Mouse (Mus musculus) liver, adult 2 months (tissue): ENCODE results near the gene Tcp11l2.

Experiments
- CTCF ChIP-seq: fragments of 200-500 bp; IDR thresholded peaks from 2 replicates; pipeline ENCODE4 v1.5.1; 2011; ENCODE audit warnings: low read depth, low read length, control low read depth
- POLR2A ChIP-seq: fragments of 200-500 bp; IDR thresholded peaks from 2 replicates; pipeline ENCODE4 v1.6.1; 2011; ENCODE audit warnings: low read length, control low read depth; ENCODE audit not compliant: insufficient read depth; ENCODE audit errors: extremely low read depth

DNA sequence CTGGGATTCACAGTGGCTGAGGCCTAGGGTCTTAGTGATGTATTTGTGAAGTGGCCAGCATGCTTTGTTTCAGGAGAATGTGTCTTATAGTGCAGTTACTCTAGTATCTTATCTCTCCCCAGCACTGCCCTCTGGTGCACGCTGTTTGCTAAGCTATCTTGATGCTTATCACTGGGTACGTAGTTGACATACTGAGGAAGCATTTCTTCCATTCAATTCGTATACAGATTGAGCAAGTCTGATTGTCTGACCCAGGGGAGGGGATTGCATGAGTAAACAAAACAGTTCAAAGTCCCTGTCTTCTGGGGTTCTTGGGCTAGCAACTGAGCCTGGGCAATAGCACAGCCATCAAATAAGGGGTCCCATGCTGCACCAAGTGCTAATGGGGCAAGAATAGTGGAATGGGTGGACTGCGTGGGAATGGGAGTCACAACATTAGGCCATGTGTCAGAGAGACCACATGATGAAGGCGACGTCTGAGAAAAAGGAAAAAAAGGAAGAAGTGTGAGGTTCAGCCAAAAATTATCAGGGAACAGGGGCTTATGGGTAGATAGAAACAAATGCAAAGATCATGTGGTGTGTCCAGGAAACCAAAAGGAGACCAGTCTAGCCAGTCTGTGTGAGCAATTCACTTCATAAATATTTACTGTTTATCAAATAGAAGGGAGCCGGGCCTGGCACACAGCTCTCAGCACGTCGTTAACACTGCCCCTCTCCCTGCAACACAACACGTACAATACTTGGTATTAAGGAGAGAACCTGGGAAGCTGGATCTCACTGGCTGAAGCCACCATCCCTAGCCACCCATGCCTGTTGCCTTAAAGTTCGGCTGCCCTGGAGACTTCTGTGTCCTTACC is 33.4 kb upstream of the Tcp11l2 start:
- no peak for TF ChIP-seq CTCF
- no peak for TF ChIP-seq POLR2A
